ENCODE assay signal across 8 mouse cellular contexts in genomic region chr11:102267480-102267879, GRCm38 (mm10). TPM values are rescaled to one million over a fixed set of nuclear protein-coding genes. Genes with fewer than 3 reads are reported as not detected.
DNase-seq lines count a peak whose midpoint lies in the region; ATAC-seq and TF ChIP-seq lines count a peak whose summit lies in the region.

No protein-coding gene starts in this region.

- no peak overlapping the region for H3K9ac ChIP-seq in intestine, postnatal 0 days (ENCODE audit: low read depth, low read length)
- H3K9ac ChIP-seq in limb, embryonic 12.5 days (replicated peaks): 0 out of 2 replicates have a peak overlapping the region, but pooled peaks have one; percentile 31
- no peak overlapping the region for H3K9ac ChIP-seq in midbrain, embryonic 15.5 days
- no peak overlapping the region for H3K9ac ChIP-seq in stomach, embryonic 15.5 days

- ATAC-seq in intestine, postnatal 0 days: peak; percentile 36; the same call in 1 of the 2 replicates
- no peak for ATAC-seq in limb, embryonic 12.5 days (ENCODE audit: insufficient number of reproducible peaks, insufficient read depth, low FRiP score, low TSS enrichment, low read depth)
- ATAC-seq in midbrain, embryonic 15.5 days (replicated peaks): peak; percentile 66; the same call in 1 of the 2 replicates
- ATAC-seq in stomach, embryonic 15.5 days (ENCODE audit: insufficient read depth, low FRiP score, low read depth): no peak; the same call in 1 of the 2 replicates

- WGBS in intestine, postnatal 0 days: 5% methylated on average over 11 of the region's 11 CpGs
- WGBS in limb, embryonic 12.5 days: 9% methylated on average over 11 of the region's 11 CpGs
- WGBS in midbrain, embryonic 15.5 days: 5% methylated on average over 11 of the region's 11 CpGs
- 7% methylated on average over 11 of the region's 11 CpGs for WGBS in stomach, embryonic 15.5 days

- H3K4me2 ChIP-seq in intestine, postnatal 0 days (replicated peaks; ENCODE audit: low read depth): no peak overlapping the region
- H3K4me2 ChIP-seq in limb, embryonic 12.5 days: peak overlapping the region; percentile 26; the same call in 1 of the 2 replicates
- no peak overlapping the region for H3K4me2 ChIP-seq in midbrain, embryonic 15.5 days
- 0 out of 2 replicates have a peak overlapping the region, but pooled peaks have one; percentile 19 for H3K4me2 ChIP-seq in stomach, embryonic 15.5 days

- no peaks in the 10 kb centered on the region for H3K9me3 ChIP-seq in intestine, postnatal 0 days (ENCODE audit: control insufficient read depth)
- no peaks in the 10 kb centered on the region for H3K9me3 ChIP-seq in limb, embryonic 12.5 days
- no peaks in the 10 kb centered on the region for H3K9me3 ChIP-seq in midbrain, embryonic 15.5 days
- H3K9me3 ChIP-seq in stomach, embryonic 15.5 days: no peaks in the 10 kb centered on the region

- DNase-seq in urinary bladder, postnatal 14 days (ENCODE audit: low spot score): peak; percentile 74
- DNase-seq in urinary bladder, postnatal 10 days (ENCODE audit: low spot score): no peak
- peak; percentile 58 for DNase-seq in embryo, embryonic 11.5 days (ENCODE audit: low read depth, low spot score)
- DNase-seq in heart, adult 11 months: peak; percentile 97

- H3K4me1 ChIP-seq in intestine, postnatal 0 days (replicated peaks; ENCODE audit: control insufficient read depth, insufficient read depth, low read length): no peaks in the 10 kb centered on the region
- H3K4me1 ChIP-seq in limb, embryonic 12.5 days (replicated peaks): peaks cover 4% of the 10 kb centered on the region; the same call in 1 of the 2 replicates
- H3K4me1 ChIP-seq in midbrain, embryonic 15.5 days: peaks cover 6% of the 10 kb centered on the region
- peaks cover 5% of the 10 kb centered on the region; the same call in 1 of the 2 replicates for H3K4me1 ChIP-seq in stomach, embryonic 15.5 days

- TF ChIP-seq CTCF in intestine, postnatal 0 days (IDR thresholded peaks at IDR 0.05; ENCODE audit: low read depth): peak; percentile 85

- H3K36me3 ChIP-seq in intestine, postnatal 0 days (ENCODE audit: control insufficient read depth, insufficient read depth): no peaks in the 10 kb centered on the region
- H3K36me3 ChIP-seq in limb, embryonic 12.5 days: peaks cover 26% of the 10 kb centered on the region
- H3K36me3 ChIP-seq in midbrain, embryonic 15.5 days (replicated peaks): no peaks in the 10 kb centered on the region
- H3K36me3 ChIP-seq in stomach, embryonic 15.5 days: no peaks in the 10 kb centered on the region

- H3K27me3 ChIP-seq in intestine, postnatal 0 days (replicated peaks; ENCODE audit: control insufficient read depth, insufficient read depth, low read length): no peaks in the 10 kb centered on the region
- H3K27me3 ChIP-seq in limb, embryonic 12.5 days: no peaks in the 10 kb centered on the region; the same call in 1 of the 2 replicates
- no peaks in the 10 kb centered on the region for H3K27me3 ChIP-seq in midbrain, embryonic 15.5 days (replicated peaks)
- no peaks in the 10 kb centered on the region for H3K27me3 ChIP-seq in stomach, embryonic 15.5 days (replicated peaks)

- no peak overlapping the region for H3K27ac ChIP-seq in intestine, postnatal 0 days (ENCODE audit: low read depth, low read length)
- H3K27ac ChIP-seq in limb, embryonic 12.5 days: no peak overlapping the region
- no peak overlapping the region for H3K27ac ChIP-seq in midbrain, embryonic 15.5 days
- H3K27ac ChIP-seq in stomach, embryonic 15.5 days: no peak overlapping the region

- no peak overlapping the region for H3K4me3 ChIP-seq in intestine, postnatal 0 days (ENCODE audit: low read depth, low read length)
- no peak overlapping the region for H3K4me3 ChIP-seq in limb, embryonic 12.5 days (replicated peaks)
- H3K4me3 ChIP-seq in midbrain, embryonic 15.5 days: no peak overlapping the region
- no peak overlapping the region for H3K4me3 ChIP-seq in stomach, embryonic 15.5 days (replicated peaks)

RNA-seq across cellular contexts. Expression of gene Asb16, which starts 1.1 kb away (rescaled TPM):
- 0.05 and 0.09 TPM in 2 replicates for polyA plus RNA-seq in intestine, postnatal 0 days (2015; fragmentation: Nextera tagmentation; extraction: Ambion mirVana)
- 0.16 and 0.19 TPM in 2 replicates for polyA plus RNA-seq in limb, embryonic 12.5 days (2016; fragmentation: Nextera tagmentation; extraction: Ambion mirVana)
- polyA plus RNA-seq in midbrain, embryonic 15.5 days (2015; fragmentation: Nextera tagmentation; extraction: Ambion mirVana): 0.05 TPM in 1 of 2 replicates, not detected in the other
- 0.09 TPM in 1 of 2 replicates, not detected in the other for polyA plus RNA-seq in stomach, embryonic 15.5 days (2015; fragmentation: Nextera tagmentation; extraction: Ambion mirVana)

RNA-seq across cellular contexts. Expression of gene Tmub2, which starts 17.3 kb away (rescaled TPM):
- polyA plus RNA-seq in intestine, postnatal 0 days (2015; fragmentation: Nextera tagmentation; extraction: Ambion mirVana): 43.3 and 44.2 TPM in 2 replicates
- 47.4 and 48.9 TPM in 2 replicates for polyA plus RNA-seq in limb, embryonic 12.5 days (2016; fragmentation: Nextera tagmentation; extraction: Ambion mirVana)
- 82.3 and 84.4 TPM in 2 replicates for polyA plus RNA-seq in midbrain, embryonic 15.5 days (2015; fragmentation: Nextera tagmentation; extraction: Ambion mirVana)
- 47.8 and 51.9 TPM in 2 replicates for polyA plus RNA-seq in stomach, embryonic 15.5 days (2015; fragmentation: Nextera tagmentation; extraction: Ambion mirVana)

RNA-seq across cellular contexts. Expression of gene BC030867, which starts 18.8 kb away (rescaled TPM):
- polyA plus RNA-seq in intestine, postnatal 0 days (2015; fragmentation: Nextera tagmentation; extraction: Ambion mirVana): 2.7 and 3.4 TPM in 2 replicates
- 21.7 and 23.5 TPM in 2 replicates for polyA plus RNA-seq in limb, embryonic 12.5 days (2016; fragmentation: Nextera tagmentation; extraction: Ambion mirVana)
- polyA plus RNA-seq in midbrain, embryonic 15.5 days (2015; fragmentation: Nextera tagmentation; extraction: Ambion mirVana): 2.2 and 2.5 TPM in 2 replicates
- polyA plus RNA-seq in stomach, embryonic 15.5 days (2015; fragmentation: Nextera tagmentation; extraction: Ambion mirVana): 11.4 and 11.7 TPM in 2 replicates

RNA-seq across cellular contexts. Expression of gene Atxn7l3, which starts 29.0 kb away (rescaled TPM):
- 8.6 and 10.5 TPM in 2 replicates for polyA plus RNA-seq in intestine, postnatal 0 days (2015; fragmentation: Nextera tagmentation; extraction: Ambion mirVana)
- polyA plus RNA-seq in limb, embryonic 12.5 days (2016; fragmentation: Nextera tagmentation; extraction: Ambion mirVana): 22.3 and 22.9 TPM in 2 replicates
- 31.6 and 31.8 TPM in 2 replicates for polyA plus RNA-seq in midbrain, embryonic 15.5 days (2015; fragmentation: Nextera tagmentation; extraction: Ambion mirVana)
- polyA plus RNA-seq in stomach, embryonic 15.5 days (2015; fragmentation: Nextera tagmentation; extraction: Ambion mirVana): 14.5 and 14.8 TPM in 2 replicates

RNA-seq across cellular contexts. Expression of gene Hdac5, which starts 37.5 kb away (rescaled TPM):
- 30.1 and 30.4 TPM in 2 replicates for polyA plus RNA-seq in intestine, postnatal 0 days (2015; fragmentation: Nextera tagmentation; extraction: Ambion mirVana)
- 58.1 and 64.3 TPM in 2 replicates for polyA plus RNA-seq in limb, embryonic 12.5 days (2016; fragmentation: Nextera tagmentation; extraction: Ambion mirVana)
- polyA plus RNA-seq in midbrain, embryonic 15.5 days (2015; fragmentation: Nextera tagmentation; extraction: Ambion mirVana): 90.3 and 105 TPM in 2 replicates
- polyA plus RNA-seq in stomach, embryonic 15.5 days (2015; fragmentation: Nextera tagmentation; extraction: Ambion mirVana): 68.7 and 71.3 TPM in 2 replicates

Comparison
In these comparisons a context has a peak if more than half of its experiments do, and no peak if none do; other contexts are left out.
1. ATAC-seq: peak in intestine, postnatal 0 days (single experiment) and midbrain, embryonic 15.5 days (single experiment); none in limb, embryonic 12.5 days (single experiment) and stomach, embryonic 15.5 days (single experiment).
2. H3K4me2 ChIP-seq: peak in limb, embryonic 12.5 days (single experiment) and stomach, embryonic 15.5 days (single experiment); none in intestine, postnatal 0 days (single experiment) and midbrain, embryonic 15.5 days (single experiment).